Mouse (Mus musculus) thymus, postnatal 0 days (tissue): Measurements from ENCODE around the gene Nr1h2. TPM values are rescaled to one million over a fixed set of nuclear protein-coding genes. Genes with fewer than 3 reads are reported as not detected.
A peak's percentile ranks its signal among the peaks of the same experiment; 100 is the strongest.

ENCODE experiments used
- DNase-seq: peaks from one replicate; pipeline ENCODE4 v3.0.0-alpha.2; 2015; ENCODE audit warnings: low spot score
- microRNA-seq: library from miRNA; unstranded; fragments of <30 nt; microRNA quantifications from one replicate; pipeline ENCODE4, GENCODE M21; 2016; ENCODE audit warnings: borderline number of aligned reads
- polyA plus RNA-seq: library from polyadenylated mRNA; unstranded; fragments of >200 nt; fragmentation: Nextera tagmentation; extraction: Ambion mirVana; gene quantifications from 2 replicates; pipeline ENCODE4 v1.2.1, GENCODE M21; 2015

Nr1h2 gene
- polyA plus RNA-seq, 1 experiment from 2014 or later = 101 TPM

- no peak for DNase-seq
Observed at GRCm38 (mm10) chr7:44530507-44530906, 23.2 kb downstream of the Nr1h2 start.

- no peak for DNase-seq
Observed at GRCm38 (mm10) chr7:44529518-44529917, 24.2 kb downstream of the Nr1h2 start.

- peak; percentile 90 for DNase-seq
Observed at GRCm38 (mm10) chr7:44527483-44528398, 26.0 kb downstream of the Nr1h2 start.

- DNase-seq = no peak
Observed at GRCm38 (mm10) chr7:44526414-44527154, 27.2 kb downstream of the Nr1h2 start.

DNA sequence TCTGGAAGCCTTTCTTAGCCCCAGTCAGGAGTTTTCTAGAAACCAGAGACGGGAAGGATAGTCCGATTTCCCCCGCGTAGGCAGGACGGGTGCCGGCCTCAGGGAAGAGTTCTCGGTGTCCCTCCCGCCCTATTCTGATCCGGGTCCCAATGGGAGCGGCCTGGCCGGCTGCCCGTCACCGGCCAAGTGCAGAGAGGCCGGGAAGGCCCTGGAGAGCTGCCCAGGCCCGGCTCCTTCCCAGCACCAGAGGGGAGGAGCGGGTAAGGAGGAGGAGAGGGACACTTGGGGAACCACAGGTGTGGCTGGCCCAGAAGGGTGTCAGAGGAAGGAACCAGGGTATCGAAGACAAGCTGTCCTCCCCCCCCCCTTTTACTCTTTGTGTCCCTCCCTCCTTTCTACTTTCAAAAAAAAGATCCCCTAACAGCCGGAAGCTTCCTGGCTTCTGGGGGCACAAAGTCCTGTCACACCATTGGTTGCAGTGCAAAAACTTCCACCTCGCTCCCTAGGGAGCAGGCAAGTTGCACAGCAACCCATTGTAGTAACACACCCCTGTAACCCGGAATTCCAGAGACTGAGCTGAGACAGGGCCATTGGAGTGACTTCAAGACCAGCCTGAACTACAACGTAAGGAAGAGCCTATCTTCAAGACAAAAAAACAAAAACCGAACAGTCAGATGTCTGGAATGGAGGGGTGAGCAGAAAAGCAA lies 28.5 kb downstream of the Nr1h2 start:
- DNase-seq = peak; percentile 8

- DNase-seq = no peak
Observed at GRCm38 (mm10) chr7:44524502-44524901, 29.2 kb downstream of the Nr1h2 start, which contains the start of gene Mybpc2. Mybpc2 (minus strand) TSS chr7:44524656.

- no peak for DNase-seq
Observed at GRCm38 (mm10) chr7:44523056-44523455, 30.7 kb downstream of the Nr1h2 start.

GRCm38 (mm10) chr7:44521710-44522109 lies 32.0 kb downstream of the Nr1h2 start:
- DNase-seq = peak; percentile 84

- DNase-seq = no peak
Observed at GRCm38 (mm10) chr7:44520990-44521389, 32.8 kb downstream of the Nr1h2 start.

DNA sequence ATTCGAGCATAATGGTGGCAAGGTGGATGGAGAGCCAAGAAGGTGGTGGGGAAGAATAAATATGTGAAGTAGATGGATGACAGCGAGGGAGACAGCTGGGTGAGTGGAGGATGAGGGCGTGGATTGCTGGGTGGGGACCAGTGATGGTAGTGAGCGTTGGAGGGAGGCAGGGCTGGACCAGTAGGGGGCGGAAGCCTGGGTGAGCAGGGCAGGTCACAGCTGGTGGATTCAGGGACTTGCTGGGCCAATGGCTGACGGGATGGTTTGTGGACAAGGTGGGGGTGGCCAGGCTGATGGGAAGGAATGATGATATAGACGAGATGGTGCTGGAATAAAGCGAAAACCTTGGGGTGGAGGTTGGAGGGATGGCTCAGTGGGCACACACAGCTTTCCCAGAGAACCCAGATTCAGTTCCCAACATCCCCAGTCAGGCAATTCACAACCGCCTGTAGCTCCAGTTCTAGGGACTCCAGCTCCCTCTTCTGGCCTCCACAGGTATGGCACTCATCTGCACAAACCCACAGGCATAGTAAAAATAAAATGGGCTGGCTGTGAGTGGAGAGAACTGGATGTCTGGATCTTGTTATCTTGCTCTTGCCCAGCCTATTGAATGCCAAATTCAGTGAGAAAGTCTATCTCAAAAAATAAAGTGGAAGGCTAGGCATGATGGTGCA lies 34.4 kb downstream of the Nr1h2 start:
- no peak for DNase-seq

DNA sequence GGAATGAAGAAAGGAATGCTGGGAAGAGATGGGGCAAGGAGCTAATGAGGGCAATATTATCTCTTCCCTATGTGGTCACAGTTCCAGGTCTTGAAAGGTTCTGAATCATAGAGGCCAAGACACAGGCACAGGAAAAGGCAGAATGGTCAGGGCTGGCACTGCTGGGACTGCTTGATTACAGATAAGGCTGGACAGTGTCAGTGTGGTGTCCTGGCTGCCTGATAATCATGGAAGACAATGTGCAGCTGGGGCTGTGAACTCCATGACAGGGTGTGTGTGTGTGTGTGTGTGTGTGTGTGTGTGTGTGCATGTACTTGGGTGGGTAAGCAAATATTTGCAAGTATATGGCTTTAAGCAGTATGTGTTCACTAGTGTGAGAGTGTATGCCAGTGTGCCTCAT lies 46.3 kb downstream of the Nr1h2 start:
- no peak for DNase-seq

GRCm38 (mm10) chr7:44501563-44502115 lies 52.1 kb downstream of the Nr1h2 start:
- DNase-seq = peak; percentile 79

GRCm38 (mm10) chr7:44500046-44500445 lies 53.7 kb downstream of the Nr1h2 start:
- DNase-seq = no peak

Small RNAs within 50 kb of the gene (microRNA-seq; reads per million reads assigned to microRNA genes)
- 1.2 reads per million for gene Mir7053

Other genes with a start within 250 kb of the Nr1h2 start
- gene Clec11a, start 247.0 kb downstream of the Nr1h2 start, polyA plus RNA-seq = 3.7 and 4.0 TPM in 2 replicates
- 0.14 and 0.29 TPM in 2 replicates for gene Shank1, start 243.7 kb downstream of the Nr1h2 start, polyA plus RNA-seq
- gene Syt3, start 169.8 kb downstream of the Nr1h2 start, polyA plus RNA-seq = 0.26 and 0.38 TPM in 2 replicates
- gene 1700008O03Rik, start 168.1 kb downstream of the Nr1h2 start, polyA plus RNA-seq = 0.59 and 0.90 TPM in 2 replicates
- gene Lrrc4b, start 124.9 kb downstream of the Nr1h2 start, polyA plus RNA-seq = 0.05 TPM in 1 of 2 replicates, not detected in the other
- not detected in 2 replicates for gene Aspdh, start 88.6 kb downstream of the Nr1h2 start, polyA plus RNA-seq
- gene Josd2, start 86.0 kb downstream of the Nr1h2 start, polyA plus RNA-seq = 30.6 and 37.4 TPM in 2 replicates
- 83.8 and 85.5 TPM in 2 replicates for gene Emc10, start 57.4 kb downstream of the Nr1h2 start, polyA plus RNA-seq
- 9.5 and 13.4 TPM in 2 replicates for gene Fam71e1, start 57.4 kb downstream of the Nr1h2 start, polyA plus RNA-seq
- 0.55 TPM in 2 replicates for gene Mybpc2, start 29.3 kb downstream of the Nr1h2 start, polyA plus RNA-seq
- 16.3 and 17.7 TPM in 2 replicates for gene Spib, start 21.9 kb downstream of the Nr1h2 start, polyA plus RNA-seq
- 104 and 118 TPM in 2 replicates for gene Pold1, start 5.1 kb downstream of the Nr1h2 start, polyA plus RNA-seq
- 11.1 and 11.3 TPM in 2 replicates for gene Napsa, start 18.4 kb upstream of the Nr1h2 start, polyA plus RNA-seq
- 0.03 TPM in 1 of 2 replicates, not detected in the other for gene Kcnc3, start 36.7 kb upstream of the Nr1h2 start, polyA plus RNA-seq
- gene Myh14, start 116.9 kb upstream of the Nr1h2 start, polyA plus RNA-seq = 0.66 and 1.0 TPM in 2 replicates
- gene Izumo2, start 154.8 kb upstream of the Nr1h2 start, polyA plus RNA-seq = not detected in 2 replicates
- 63.7 and 66.8 TPM in 2 replicates for gene Vrk3, start 194.5 kb upstream of the Nr1h2 start, polyA plus RNA-seq
- 0.82 and 1.7 TPM in 2 replicates for gene Zfp473, start 197.1 kb upstream of the Nr1h2 start, polyA plus RNA-seq